ENCODE assay signal across 8 mouse cellular contexts in genomic region chr16:34745065-34745585, GRCm38 (mm10). TPM values are rescaled to one million over a fixed set of nuclear protein-coding genes. Genes with fewer than 3 reads are reported as not detected.
DNase-seq lines count a peak whose midpoint lies in the region; ATAC-seq and TF ChIP-seq lines count a peak whose summit lies in the region.

Gene Mylk (plus strand): TSS chr16:34745210.

- DNase-seq in brain, adult 2 months (ENCODE audit: low read depth, low spot score) = peak; percentile 73
- DNase-seq in embryonic facial prominence, embryonic 11.5 days (ENCODE audit: low spot score) = peak; percentile 92
- peak; percentile 48 to 52 for DNase-seq in left cerebral cortex, postnatal 36 days (ENCODE audit: low spot score in 2 of 2)
- DNase-seq in mesoderm, embryonic 11.5 days (ENCODE audit: low read depth, low spot score) = peak; percentile 91
- DNase-seq in right cerebral cortex, postnatal 4 days = peak; percentile 55

- peak; percentile 89 for ATAC-seq in embryonic facial prominence, embryonic 11.5 days (replicated peaks; ENCODE audit: insufficient number of reproducible peaks, low FRiP score, low TSS enrichment, low read depth)
- peak; percentile 94 for ATAC-seq in granulocyte monocyte progenitor cell, adult 5-6 weeks (replicated peaks; ENCODE audit: poor library complexity, severe bottlenecking)
- peak; percentile 83 for ATAC-seq in intestine, postnatal 0 days
- no peak for ATAC-seq in CD4-positive, CD25-positive, alpha-beta regulatory T cell, adult 4 months

- peak; percentile 41; the same call in 1 of the 2 replicates for TF ChIP-seq CTCF in intestine, postnatal 0 days (IDR thresholded peaks at IDR 0.05; ENCODE audit: low read depth)

- no peaks in the 10 kb centered on the region for H3K4me1 ChIP-seq in embryonic facial prominence, embryonic 11.5 days (ENCODE audit: control insufficient read depth, insufficient read depth, low read length)
- no peaks in the 10 kb centered on the region; the same call in 1 of the 2 replicates for H3K4me1 ChIP-seq in intestine, postnatal 0 days (replicated peaks; ENCODE audit: control insufficient read depth, insufficient read depth, low read length)

- no peaks in the 10 kb centered on the region for H3K9me3 ChIP-seq in embryonic facial prominence, embryonic 11.5 days (replicated peaks; ENCODE audit: control insufficient read depth, low read length)
- H3K9me3 ChIP-seq in intestine, postnatal 0 days (ENCODE audit: control insufficient read depth) = no peaks in the 10 kb centered on the region

- H3K27ac ChIP-seq in embryonic facial prominence, embryonic 11.5 days (replicated peaks; ENCODE audit: low read depth, low read length) = no peak within 1 kb of the TSS
- H3K27ac ChIP-seq in intestine, postnatal 0 days (ENCODE audit: low read depth, low read length) = no peak within 1 kb of the TSS

- H3K9ac ChIP-seq in embryonic facial prominence, embryonic 11.5 days (replicated peaks; ENCODE audit: low read length) = peak within 1 kb of the TSS; percentile 46
- 0 out of 2 replicates have a peak within 1 kb of the TSS, but pooled peaks have one; percentile 37 for H3K9ac ChIP-seq in intestine, postnatal 0 days (ENCODE audit: low read depth, low read length)

- peak within 1 kb of the TSS; percentile 32 for H3K4me3 ChIP-seq in embryonic facial prominence, embryonic 11.5 days (ENCODE audit: low read depth, low read length)
- peak within 1 kb of the TSS; percentile 42 for H3K4me3 ChIP-seq in intestine, postnatal 0 days (ENCODE audit: low read depth, low read length)

- H3K36me3 ChIP-seq in embryonic facial prominence, embryonic 11.5 days (replicated peaks; ENCODE audit: control insufficient read depth, insufficient read depth, low read depth, low read length) = no peaks in the 10 kb centered on the region
- no peaks in the 10 kb centered on the region for H3K36me3 ChIP-seq in intestine, postnatal 0 days (ENCODE audit: control insufficient read depth, insufficient read depth)

- intact Hi-C loops in left cerebral cortex, postnatal 36 days (cut with DNase I) = no loop called here

- H3K27me3 ChIP-seq in embryonic facial prominence, embryonic 11.5 days (ENCODE audit: control insufficient read depth, insufficient read depth, low read length) = no peaks in the 10 kb centered on the region
- H3K27me3 ChIP-seq in intestine, postnatal 0 days (replicated peaks; ENCODE audit: control insufficient read depth, insufficient read depth, low read length) = no peaks in the 10 kb centered on the region

- under 1% methylated on average over 48 of the region's 48 CpGs for WGBS in embryonic facial prominence, embryonic 11.5 days
- WGBS in intestine, postnatal 0 days = under 1% methylated on average over 47 of the region's 48 CpGs

- H3K4me2 ChIP-seq in embryonic facial prominence, embryonic 11.5 days (ENCODE audit: low read depth, low read length) = peak within 1 kb of the TSS; percentile 60
- peak within 1 kb of the TSS; percentile 81 for H3K4me2 ChIP-seq in intestine, postnatal 0 days (replicated peaks; ENCODE audit: low read depth)

RNA-seq across cellular contexts. Expression of gene Mylk, which starts in this region (rescaled TPM):
- polyA plus RNA-seq in embryonic facial prominence, embryonic 11.5 days (2014; fragmentation: Nextera tagmentation; extraction: Ambion mirVana) = 5.8 and 7.0 TPM in 2 replicates
- total RNA-seq in granulocyte monocyte progenitor cell, adult 5-6 weeks (2014; fragmentation: Nextera tagmentation) = 0.17 and 0.92 TPM in 2 replicates
- 3.1 and 4.3 TPM in 2 replicates for total RNA-seq in granulocyte monocyte progenitor cell, adult 5-6 weeks (2017)
- polyA plus RNA-seq in intestine, postnatal 0 days (2015; fragmentation: Nextera tagmentation; extraction: Ambion mirVana) = 562 and 659 TPM in 2 replicates
- total RNA-seq in left cerebral cortex, postnatal 36 days (2021) = 10 to 100 TPM; 13.7 to 19.1 TPM
- polyA plus RNA-seq in CD4-positive, CD25-positive, alpha-beta regulatory T cell, adult 4 months (2017; shearing (Covaris generic)) = not detected

Comparison
In these comparisons a context has a peak if more than half of its experiments do, and no peak if none do; other contexts are left out.
1. RNA of gene Mylk (polyA plus RNA-seq): 562 to 659 TPM in intestine, postnatal 0 days; 5.8 to 7.0 TPM in embryonic facial prominence, embryonic 11.5 days and not detected in CD4-positive, CD25-positive, alpha-beta regulatory T cell, adult 4 months; every median in the first group is over 10 times any median in the second.
2. Peak in every context shown above with its lines, with median percentiles within 50 percentile points of each other: DNase-seq.